Mouse (Mus musculus) neutrophil, adult 5-6 weeks (primary cell): Measurements from ENCODE around the gene Gart. TPM values are rescaled to one million over a fixed set of nuclear protein-coding genes. Genes with fewer than 3 reads are reported as not detected.

Source experiments
- ATAC-seq: fragments of 151-379, 151-347 bp; 2 replicates; pipeline ENCODE4 v1.8.0; 2017; ENCODE audit warnings: mild to moderate bottlenecking, moderate TSS enrichment; ENCODE audit not compliant: insufficient number of reproducible peaks, poor library complexity, low FRiP score, severe bottlenecking; ENCODE audit errors: extremely low read depth
- total RNA-seq: library from RNA; stranded (forward); fragments of 200-1000 nt; gene quantifications from 2 replicates; pipeline ENCODE4 v1.2.3, GENCODE M21; 2017

Gene Gart
- total RNA-seq, 1 experiment from 2014 or later = 48.8 TPM

DNA sequence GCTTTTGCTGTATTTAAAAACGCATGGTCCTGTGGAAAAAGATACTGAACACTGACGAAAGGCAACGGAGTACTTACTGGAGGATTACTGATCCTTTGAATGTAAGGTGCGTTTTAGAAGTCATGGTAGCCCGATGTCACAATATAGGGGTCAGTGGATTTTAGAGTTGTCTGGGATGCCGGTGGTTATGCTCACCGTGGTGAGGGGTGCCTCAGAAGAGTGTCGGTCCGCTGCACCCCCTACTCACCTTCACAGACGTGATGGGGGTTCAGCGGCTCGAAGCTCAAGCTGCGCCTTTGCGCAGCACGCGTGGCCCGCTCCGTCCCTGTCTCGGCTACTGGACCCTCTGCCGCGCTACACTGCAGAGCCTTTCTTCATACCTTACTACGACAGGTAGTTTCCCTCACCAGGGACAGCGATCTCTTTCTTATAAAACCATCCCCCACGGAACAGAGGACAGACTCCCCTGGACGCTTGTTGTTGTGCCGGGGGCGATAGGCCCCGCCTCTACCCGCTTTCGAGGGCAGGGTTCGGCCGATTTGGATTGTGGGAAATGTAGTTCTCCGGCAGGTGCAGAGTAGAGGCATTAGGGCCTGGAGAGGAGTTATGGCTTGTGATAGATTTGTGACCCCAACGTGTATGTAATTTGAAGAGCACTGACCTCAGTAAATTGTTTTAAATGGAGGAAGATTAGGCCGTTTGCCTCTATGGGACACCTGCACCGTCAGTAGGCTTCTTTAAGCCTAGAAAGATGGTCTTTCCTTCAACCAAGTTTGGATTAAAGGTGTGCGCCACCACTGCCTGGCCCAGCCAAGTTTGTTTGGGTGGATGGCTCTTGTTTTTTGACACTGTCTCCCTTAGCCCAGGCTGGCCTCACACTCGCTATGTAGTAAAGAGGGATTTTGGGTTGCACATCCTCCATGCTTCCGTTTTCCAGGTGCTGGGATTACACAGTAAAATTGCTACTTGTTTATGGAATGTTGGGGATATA, 27.9 kb downstream of the Gart start, which contains the start of gene Dnajc28:
Gene Dnajc28 (minus strand): TSS at position 516 of the 991 bp plus-strand sequence.
- ATAC-seq = peak; percentile 90

DNA sequence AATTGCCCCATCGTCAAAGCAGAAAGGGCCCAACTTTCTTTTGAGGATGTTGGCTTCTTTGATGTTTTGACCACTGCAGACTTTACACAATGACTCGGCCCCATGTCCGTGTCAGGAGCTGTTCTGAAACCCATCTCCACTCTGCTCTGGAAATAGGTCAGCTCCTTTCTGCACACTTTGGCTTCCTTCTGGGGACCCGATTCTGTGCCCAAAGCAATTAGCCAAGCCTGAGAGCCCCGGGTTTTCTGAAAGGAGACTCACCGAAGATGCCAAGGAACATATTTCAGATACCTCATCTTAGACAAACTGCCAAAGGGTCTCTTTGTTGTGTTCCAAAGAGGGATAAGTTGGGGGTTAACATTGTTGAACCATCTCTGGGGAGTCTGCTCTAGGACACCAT, 32.2 kb downstream of the Gart start:
- no peak for ATAC-seq

DNA sequence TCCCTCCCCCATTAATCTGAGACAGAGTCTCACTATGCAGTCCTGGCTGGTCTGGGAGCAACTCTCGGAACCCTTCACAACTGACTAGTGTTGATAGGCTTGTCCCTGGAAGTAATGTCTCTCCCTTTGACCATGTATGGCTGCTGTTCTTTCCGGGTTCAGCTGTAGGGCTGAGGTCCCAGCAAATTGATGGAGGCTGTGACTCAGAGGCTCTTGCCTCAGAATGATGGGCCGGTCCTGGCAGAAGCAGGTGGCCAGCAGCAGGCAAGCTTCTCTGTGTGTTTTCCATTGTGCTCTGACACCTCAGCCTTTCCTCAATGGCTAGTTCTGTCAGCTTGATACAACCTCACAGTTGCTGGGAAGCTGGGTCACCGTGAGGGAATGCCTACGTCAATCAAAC, 34.2 kb downstream of the Gart start:
- ATAC-seq = peak; percentile 31; the same call in 1 of the 2 replicates

DNA sequence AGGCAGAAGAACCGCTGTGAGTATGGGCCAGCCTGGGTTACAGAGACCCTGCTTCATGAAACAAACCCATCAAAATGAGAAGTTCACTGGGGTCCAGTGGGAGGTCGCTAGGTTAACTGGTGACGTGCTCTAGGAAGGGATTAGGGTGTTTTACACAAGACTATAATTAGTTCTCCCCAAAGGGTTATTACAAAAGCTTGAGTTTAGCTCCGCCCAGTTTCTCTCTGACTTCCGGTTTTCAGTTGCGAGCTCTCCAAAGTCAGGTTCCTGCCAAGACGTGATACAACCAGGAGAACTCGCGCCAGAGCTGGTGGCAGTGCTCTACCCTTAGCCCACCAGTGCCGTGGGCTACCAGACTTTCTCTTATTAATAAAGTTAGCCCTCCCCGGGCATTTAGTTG, 35.5 kb downstream of the Gart start:
- peak; percentile 39 for ATAC-seq

DNA sequence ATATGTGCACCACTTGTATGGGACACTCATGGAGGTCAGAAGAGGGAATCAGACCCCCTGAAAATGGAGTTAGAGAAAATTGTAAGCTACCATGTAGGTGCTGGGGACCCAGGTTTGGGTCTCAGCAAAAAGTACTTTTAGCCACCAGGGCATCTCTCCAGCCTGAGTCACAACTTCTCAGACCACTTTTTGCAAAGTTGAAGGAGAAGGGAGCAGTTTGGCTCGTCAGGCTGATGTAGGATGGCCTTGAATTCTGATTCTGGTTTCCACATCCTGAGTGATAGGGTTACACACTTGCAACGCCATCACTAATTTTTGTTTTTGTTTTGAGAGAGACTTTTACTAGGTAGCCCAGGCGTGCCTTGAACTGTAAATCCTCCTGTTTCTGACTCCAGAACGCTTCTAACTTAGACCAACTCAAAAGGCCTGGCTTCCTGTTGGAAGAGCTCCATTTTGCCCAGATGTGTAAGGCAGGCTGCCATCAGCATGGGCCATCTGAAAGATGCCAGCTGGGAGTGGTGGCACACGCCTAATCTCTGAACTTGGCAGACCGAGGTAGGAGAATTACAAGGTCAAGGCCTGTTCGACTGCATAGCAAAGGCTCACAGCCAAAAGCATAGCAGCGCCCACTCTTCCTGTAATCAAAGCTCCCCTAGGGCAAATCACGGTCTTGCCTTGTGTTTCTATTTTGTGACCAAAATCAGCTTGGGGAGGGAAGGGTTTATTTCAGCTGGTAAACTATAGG, 37.1 kb downstream of the Gart start:
- no peak for ATAC-seq

DNA sequence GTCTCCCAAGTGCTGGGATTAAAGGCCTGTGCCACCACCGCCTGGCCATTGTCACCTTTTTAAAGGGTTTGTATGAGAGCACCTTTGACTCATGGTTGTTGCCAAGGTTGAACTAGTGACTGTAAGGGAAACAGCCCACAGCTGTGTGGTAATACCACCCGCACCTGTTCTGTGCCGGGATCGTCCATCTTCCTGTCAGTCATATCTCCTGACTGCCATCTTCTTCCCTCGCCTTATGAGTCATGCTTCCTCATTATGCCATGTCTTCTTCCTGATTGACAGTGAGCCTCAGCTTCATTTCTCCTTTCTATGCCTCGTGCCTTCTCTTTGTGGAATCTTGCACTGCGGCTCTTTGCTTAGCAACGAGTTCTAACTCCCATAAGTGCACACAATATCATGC, 39.8 kb downstream of the Gart start:
- ATAC-seq = peak; percentile 89

DNA sequence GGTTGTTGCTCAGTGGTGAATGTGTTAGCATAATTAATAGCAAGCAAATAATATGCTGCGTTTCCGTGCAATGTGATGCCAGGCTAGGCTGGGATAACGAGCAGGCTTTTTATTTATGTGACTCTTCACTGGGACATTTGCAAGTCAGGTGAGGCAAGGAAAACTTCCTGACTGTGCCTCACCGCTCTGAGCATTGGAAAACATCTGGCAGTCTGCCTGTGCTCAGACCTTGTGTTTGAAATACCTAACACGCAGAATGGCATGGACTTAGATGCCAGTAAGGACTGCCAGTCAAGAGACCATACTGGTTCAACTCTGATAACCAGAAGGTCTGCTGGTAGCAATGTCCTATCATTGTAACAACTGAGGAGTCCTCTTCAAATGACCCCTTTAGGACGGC, 41.6 kb downstream of the Gart start:
- ATAC-seq = no peak

DNA sequence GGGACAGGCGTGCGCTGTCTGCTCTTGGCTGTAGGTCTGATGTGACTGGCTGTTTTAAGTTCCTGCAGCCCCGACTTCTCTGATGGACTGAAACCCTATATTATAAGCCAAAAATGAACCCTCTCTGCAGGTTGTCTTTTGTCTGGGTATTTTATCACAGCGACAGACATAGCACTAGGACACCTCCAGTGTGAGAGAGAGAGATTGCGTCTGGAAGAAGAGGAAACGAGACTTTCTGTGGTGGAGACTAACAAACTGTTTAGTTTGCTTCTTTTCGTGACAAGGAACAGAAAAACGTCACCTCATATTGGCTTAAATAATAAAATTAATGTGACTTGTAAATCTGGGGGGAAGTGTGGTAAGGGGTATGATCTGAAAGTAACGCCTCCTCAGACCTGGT, 45.1 kb downstream of the Gart start:
- no peak for ATAC-seq

DNA sequence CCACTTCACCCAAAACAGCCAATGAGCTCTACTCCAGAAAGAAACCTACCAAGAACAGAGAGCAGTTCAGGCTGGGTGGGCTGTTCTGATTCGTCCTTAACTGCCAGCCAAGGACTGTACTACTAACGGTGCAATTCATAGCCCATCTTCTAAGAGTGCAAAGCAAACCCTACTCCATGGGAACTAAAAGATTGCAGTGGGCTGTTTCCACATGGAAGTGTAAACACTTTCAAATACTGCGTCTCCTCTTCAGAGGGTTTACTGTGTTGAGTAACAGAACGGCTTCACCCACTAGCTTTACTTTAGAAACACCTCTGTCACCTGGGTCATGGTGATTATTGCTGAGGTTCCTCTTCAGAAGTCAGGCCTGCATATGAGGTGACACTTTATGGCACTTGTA, 45.7 kb downstream of the Gart start:
- no peak for ATAC-seq

DNA sequence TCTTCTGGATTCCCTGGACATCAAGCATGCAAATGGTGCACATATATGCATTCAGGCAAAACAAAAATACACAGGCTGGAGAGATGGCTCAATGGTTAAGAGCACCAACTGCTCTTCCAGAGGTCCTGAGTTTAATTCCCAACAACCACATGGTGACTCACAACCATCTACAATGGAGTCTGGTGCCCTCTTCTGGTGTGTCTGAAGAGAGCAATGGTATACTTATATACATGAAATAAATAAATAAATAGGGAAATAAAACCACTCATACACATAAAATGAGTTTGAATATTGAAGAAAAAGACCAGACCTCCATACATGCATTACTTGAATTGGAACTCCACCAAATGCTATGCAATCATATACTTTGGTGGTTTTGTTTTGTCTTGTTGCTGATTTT, 47.5 kb downstream of the Gart start:
- no peak for ATAC-seq

DNA sequence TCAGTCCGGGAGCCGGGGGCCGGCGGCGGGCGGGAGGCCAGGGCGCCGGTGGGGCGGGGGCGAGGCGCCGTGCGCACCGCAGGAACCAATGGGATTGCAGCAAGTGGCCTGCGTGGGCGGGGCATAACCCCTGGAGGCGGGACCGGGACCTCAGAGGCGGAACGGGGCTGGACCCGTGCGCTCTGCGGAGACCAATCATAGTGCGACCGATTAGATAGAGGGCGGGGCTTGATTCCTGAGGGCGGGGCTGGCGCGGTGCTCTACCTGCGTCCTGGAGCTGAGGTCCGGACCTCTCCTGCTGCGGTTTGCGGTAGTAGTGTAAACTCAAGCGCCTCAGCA, 49.1 kb downstream of the Gart start, which contains the start of gene Tmem50b:
Gene Tmem50b (minus strand): TSS at position 129 of the 339 bp plus-strand sequence.
- ATAC-seq = peak; percentile 95

DNA sequence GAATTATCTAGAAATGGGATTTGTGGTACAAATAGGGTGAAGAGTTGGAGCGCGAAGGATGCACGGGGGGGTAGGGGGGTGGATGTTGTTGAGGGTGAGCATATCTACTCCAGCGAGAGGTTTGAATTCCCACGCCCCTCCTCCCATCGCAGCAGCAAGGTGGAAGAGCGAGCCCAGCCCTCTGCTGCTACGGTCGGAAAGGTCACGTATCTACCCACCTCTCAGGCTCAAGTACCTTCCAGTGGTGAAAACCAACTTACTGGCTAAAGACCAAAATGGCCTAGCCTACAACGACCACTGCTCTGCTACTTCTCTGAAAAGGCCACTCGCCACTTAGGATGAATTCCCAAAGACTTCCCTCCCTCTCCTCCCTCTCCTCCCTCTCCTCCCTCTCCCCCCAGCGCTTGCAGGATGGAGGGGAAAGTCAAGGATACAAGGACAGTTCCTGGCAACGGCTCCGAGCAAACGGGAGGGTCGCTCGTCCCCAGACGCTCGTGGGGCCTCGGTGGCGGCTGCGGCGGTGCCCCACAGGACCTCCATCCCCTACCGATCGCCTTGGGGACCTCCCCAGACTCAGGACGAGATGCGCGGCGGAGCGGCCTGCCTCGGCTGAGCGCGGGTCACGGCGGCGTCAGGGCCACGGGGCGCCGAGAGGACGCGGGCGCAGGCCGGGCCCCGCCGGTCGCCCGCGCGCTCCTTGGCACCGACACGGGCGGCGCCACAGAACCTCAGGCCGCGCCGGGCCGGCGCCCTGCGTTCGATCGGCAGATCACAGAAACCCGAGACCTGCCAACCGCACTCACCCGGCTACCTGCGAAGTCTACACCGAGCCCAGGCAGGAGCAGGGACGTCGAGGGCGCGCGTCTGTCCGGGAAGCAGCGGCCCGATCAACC, 49.7 kb downstream of the Gart start:
- ATAC-seq = no peak

DNA sequence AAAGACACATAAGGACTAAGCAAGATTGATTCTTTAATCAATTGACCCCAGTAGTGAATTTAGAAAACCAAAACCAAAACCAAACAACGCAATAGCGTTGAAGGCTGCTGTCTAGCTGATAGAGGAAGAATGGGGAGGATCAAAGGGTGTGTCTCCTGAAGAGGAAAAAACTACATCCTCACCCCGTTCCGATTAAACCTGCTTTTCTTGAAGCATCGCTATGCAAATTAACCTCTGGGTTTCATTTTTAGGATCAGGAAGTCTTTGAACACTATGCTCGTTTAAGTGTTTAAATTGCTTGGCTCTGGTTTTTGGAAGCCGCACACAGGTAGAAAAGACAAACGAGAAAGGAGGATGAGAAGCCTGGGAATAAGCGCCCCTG, 50.4 kb downstream of the Gart start:
- peak; percentile 33; the same call in 1 of the 2 replicates for ATAC-seq

DNA sequence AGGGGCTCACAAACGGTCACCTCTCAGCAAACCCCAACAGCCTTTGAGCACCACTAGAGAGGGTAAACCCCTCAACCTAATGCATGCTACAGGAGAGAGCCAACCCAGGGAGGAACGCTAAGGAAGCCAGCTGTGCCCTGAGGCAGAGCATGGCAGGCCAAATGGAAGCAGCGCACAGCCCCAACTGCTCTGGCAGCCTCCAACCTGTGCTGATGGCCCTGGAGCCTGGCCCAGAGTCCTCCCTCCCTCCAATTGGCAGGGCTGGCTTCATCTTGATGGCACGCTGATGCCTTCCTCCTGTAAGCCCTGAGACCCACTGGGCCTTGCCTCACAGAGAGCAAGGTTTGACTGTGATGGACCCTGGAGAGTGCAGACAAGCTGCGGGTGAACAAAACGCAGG, 51.7 kb downstream of the Gart start:
- ATAC-seq = no peak

DNA sequence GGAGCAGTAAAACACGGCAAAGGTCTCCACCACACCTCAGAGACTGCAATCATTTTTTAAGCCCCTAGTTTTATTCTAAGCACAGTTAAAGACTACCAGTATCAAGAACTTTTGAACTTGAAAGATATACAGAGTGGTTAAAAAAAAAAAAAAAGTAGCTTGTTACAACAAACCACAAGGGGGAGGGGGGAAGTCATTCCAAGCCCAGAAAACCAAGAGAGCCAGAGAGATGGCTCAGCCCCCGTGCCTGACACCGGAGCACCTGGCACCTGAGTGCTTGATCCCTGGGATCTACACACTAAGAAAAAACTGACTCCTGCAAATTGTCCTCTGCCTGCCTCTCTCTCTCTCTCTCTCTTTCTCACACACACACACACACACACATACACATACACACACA, 53.5 kb downstream of the Gart start:
- ATAC-seq = no peak

DNA sequence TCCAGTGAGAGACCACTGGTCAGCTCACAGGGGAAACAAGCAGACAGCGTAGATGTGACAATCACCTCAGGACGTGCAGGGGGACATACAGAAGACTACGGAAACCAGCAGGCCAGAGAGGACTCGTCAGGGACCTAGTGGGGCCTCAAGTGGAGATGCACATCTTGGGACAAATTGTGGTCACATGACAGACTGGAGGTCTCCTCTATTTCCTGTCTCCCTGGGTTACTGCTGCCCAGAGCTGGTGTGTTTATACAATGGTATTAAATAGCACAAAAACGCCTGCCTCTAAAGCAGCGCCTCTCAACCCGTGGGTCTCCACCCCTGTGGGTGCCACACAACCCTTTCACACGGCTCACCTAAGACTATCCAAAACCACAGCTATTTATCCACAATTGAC, 54.6 kb downstream of the Gart start:
- no peak for ATAC-seq

DNA sequence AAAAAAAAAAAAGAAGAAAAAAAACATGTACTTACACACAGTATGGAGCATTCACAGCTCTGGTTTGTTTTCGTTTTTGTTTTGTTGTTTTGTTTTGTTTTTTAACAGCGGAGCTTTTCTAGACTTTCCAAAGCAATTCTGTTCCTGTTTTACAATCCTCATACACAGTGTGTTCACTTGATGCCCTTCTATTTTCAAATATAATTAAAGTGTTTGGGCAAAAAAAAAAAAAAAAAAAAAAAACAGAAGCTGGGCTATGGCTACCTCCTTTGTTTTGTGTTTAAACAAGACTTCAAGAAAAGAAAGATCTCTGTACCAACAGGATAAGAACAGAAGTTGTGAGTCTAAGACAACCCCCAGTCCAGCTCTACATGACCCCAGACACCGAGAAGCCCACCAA, 58.0 kb downstream of the Gart start:
- ATAC-seq = no peak

DNA sequence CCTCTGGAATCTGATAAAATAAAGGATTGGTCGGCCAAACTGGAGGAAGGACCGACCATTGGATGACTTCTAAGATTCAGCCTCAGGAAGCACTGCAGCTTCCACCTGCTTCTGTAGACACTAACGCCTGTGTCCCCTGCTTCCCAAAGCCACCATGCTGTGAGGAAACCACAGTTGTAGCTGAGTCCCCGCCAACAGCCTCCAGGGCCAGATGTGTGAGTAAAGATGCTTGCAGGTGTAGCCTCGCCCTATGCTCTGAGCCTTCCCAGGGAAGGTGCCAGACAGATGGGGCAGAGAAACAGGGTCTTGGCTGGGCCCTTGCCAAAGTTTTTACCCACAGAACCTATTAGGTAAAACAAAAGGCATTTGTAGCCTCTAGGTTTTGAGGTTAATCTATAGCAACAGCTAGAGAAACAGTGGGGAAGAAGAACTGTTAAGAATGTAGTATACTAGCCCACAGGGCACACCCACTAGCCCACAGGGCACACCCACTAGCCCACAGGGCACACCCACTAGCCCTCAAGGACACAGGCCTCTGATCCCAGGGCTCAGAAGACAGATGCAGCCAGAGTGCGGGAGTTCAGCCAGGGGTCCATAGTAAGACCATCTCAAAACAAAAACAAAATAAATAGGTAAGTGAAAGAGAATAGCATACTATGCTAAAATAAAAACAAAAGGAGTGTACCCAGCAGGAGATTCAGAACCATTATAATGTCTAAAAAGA, 58.9 kb downstream of the Gart start:
- ATAC-seq = no peak
